Comparison of ENCODE assay signal across 1 mouse cellular context in the genomic region with DNA sequence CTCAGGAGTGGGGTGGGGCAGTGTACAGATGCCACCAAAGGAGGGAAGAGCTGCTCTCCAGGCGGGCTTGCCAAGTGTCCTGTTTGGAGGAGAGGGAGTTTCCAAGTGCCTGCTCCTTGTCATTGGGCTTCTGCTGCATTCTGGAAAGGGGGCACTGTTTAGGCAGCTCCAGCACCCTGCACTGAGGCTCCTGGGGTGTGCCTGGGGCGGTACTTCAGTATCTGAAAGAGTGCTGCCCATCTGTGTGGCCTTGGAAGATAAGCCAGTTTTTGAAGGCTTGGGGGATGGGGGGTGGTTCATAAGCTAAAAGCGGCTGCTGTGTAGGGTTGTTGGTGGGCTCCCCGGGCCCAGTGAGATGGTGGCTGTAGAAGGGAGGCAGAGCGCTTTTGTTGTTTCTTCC.
TF ChIP-seq lines count a peak whose summit lies in the region.

No protein-coding gene starts in this region.

TF ChIP-seq in MEL, 35 proteins besides CTCF, POLR2A, EP300 and RAD21:
- TF ChIP-seq POLR2AphosphoS2 (IDR thresholded peaks at IDR 0.05; ENCODE audit: low read length), result no peak
- TF ChIP-seq RCOR1 (IDR thresholded peaks at IDR 0.05; ENCODE audit: low read depth, low read length), result peak; percentile 75; the same call in 1 of the 2 replicates
- TF ChIP-seq MEF2A (IDR thresholded peaks at IDR 0.05; ENCODE audit: extremely low read depth, insufficient replicate concordance, low read depth, low read length, poor library complexity, severe bottlenecking), result peak; percentile 52; the same call in 1 of the 2 replicates
- no peak for TF ChIP-seq NRF1 (IDR thresholded peaks at IDR 0.05; ENCODE audit: insufficient read depth, low read depth, low read length, poor library complexity, severe bottlenecking)
- peak; percentile 44; the same call in 1 of the 2 replicates for TF ChIP-seq MAZ (IDR thresholded peaks at IDR 0.05; ENCODE audit: low read depth, low read length)
- no peak for TF ChIP-seq KAT2A (conservative IDR thresholded peaks at IDR 0.05; ENCODE audit: low read depth, low read length)
- TF ChIP-seq GATA1 (IDR thresholded peaks at IDR 0.05; ENCODE audit: low read depth, low read length), result peak; percentile 92
- TF ChIP-seq JUND (IDR thresholded peaks at IDR 0.05; ENCODE audit: low read depth, low read length), result no peak
- no peak for TF ChIP-seq UBTF (IDR thresholded peaks at IDR 0.05; ENCODE audit: borderline replicate concordance, insufficient read depth, low read depth, low read length)
- peak; percentile 68 for TF ChIP-seq CHD2 (IDR thresholded peaks at IDR 0.05; ENCODE audit: low read length)
- 0 out of 2 replicates have a peak, but pooled peaks have one; percentile 47 for TF ChIP-seq POLR2AphosphoS5 (IDR thresholded peaks at IDR 0.05; ENCODE audit: borderline replicate concordance, low read depth, low read length)
- TF ChIP-seq MAX (IDR thresholded peaks at IDR 0.05; ENCODE audit: low read length), result no peak
- peak; percentile 63 for TF ChIP-seq ZMIZ1 (IDR thresholded peaks at IDR 0.05; ENCODE audit: low read depth, low read length)
- no peak for TF ChIP-seq USF2 (IDR thresholded peaks at IDR 0.05; ENCODE audit: borderline replicate concordance in 1 of 2, insufficient read depth in 1 of 2, low read depth in 1 of 2, low read length in 2 of 2)
- TF ChIP-seq USF1 (IDR thresholded peaks at IDR 0.05; ENCODE audit: low read depth, low read length), result no peak
- TF ChIP-seq GABPA (IDR thresholded peaks at IDR 0.05; ENCODE audit: low read depth, low read length), result no peak
- no peak for TF ChIP-seq ZNF384 (IDR thresholded peaks at IDR 0.05; ENCODE audit: low read depth, low read length)
- peak; percentile 69; the same call in 1 of the 2 replicates for TF ChIP-seq SIN3A (IDR thresholded peaks at IDR 0.05; ENCODE audit: low read length)
- TF ChIP-seq TCF12 (IDR thresholded peaks at IDR 0.05; ENCODE audit: low read depth, low read length), result peak; percentile 97
- TF ChIP-seq TBP (IDR thresholded peaks at IDR 0.05; ENCODE audit: low read depth, low read length), result peak; percentile 86
- no peak; the same call in 1 of the 2 replicates for TF ChIP-seq CHD1 (IDR thresholded peaks at IDR 0.05; ENCODE audit: low read depth, low read length)
- TF ChIP-seq SMC3 (IDR thresholded peaks at IDR 0.05; ENCODE audit: low read depth, low read length), result no peak
- TF ChIP-seq MXI1 (IDR thresholded peaks at IDR 0.05; ENCODE audit: low read depth, low read length), result peak; percentile 17; the same call in 1 of the 2 replicates
- 0 out of 2 replicates have a peak, but pooled peaks have one; percentile 27 for TF ChIP-seq ELF1 (IDR thresholded peaks at IDR 0.05; ENCODE audit: low read depth, low read length)
- peak; percentile 75 for TF ChIP-seq BHLHE40 (IDR thresholded peaks at IDR 0.05; ENCODE audit: borderline replicate concordance, low read depth, low read length)
- TF ChIP-seq MYC (IDR thresholded peaks at IDR 0.05; ENCODE audit: low read depth, low read length), result no peak
- TF ChIP-seq MAFK (IDR thresholded peaks at IDR 0.05; ENCODE audit: borderline replicate concordance, low read depth, low read length), result no peak; the same call in 1 of the 2 replicates
- peak; percentile 95 for TF ChIP-seq TAL1 (IDR thresholded peaks at IDR 0.05; ENCODE audit: low read length)
- TF ChIP-seq MYB (IDR thresholded peaks at IDR 0.05; ENCODE audit: low read depth, low read length), result peak; percentile 13; the same call in 1 of the 2 replicates
- TF ChIP-seq HCFC1 (IDR thresholded peaks at IDR 0.05; ENCODE audit: low read depth, low read length), result peak; percentile 59; the same call in 1 of the 2 replicates
- peak; percentile 60 for TF ChIP-seq NELFE (IDR thresholded peaks at IDR 0.05; ENCODE audit: low read depth, low read length)
- TF ChIP-seq ETS1 (IDR thresholded peaks at IDR 0.05; ENCODE audit: low read depth, low read length), result peak; percentile 94
- no peak for TF ChIP-seq E2F4 (IDR thresholded peaks at IDR 0.05; ENCODE audit: borderline replicate concordance, low read depth, low read length)
- no peak for TF ChIP-seq ZKSCAN1 (IDR thresholded peaks at IDR 0.05; ENCODE audit: low read depth, low read length)
- no peak for TF ChIP-seq ZC3H11A (IDR thresholded peaks at IDR 0.05; ENCODE audit: low read depth, low read length)
